Mouse (Mus musculus): Measurements from ENCODE around the gene Asb18. TPM values are rescaled to one million over a fixed set of nuclear protein-coding genes. Genes with fewer than 3 reads are reported as not detected.

The Asb18 gene
- polyA plus RNA-seq, 1 experiment: not detected

- TF ChIP-seq CTCF (IDR thresholded peaks at IDR 0.05; ENCODE audit: extremely low read depth, insufficient read length, insufficient replicate concordance, low read depth, low read length): no peak
- TF ChIP-seq POLR2A (IDR thresholded peaks at IDR 0.05; ENCODE audit: low read depth, low read length): no peak
- Histone ChIP-seq H3K27me3 (ENCODE audit: control insufficient read depth, insufficient read depth, low read length) (no peaks in the 10 kb centered on the region), H3K27ac (ENCODE audit: insufficient read depth, low read depth, low read length) (no peak overlapping the region), H3K4me3 (ENCODE audit: low read depth, low read length) (no peak overlapping the region), H3K4me1 (ENCODE audit: control insufficient read depth, insufficient read depth, insufficient read length, low read length) (no peaks in the 10 kb centered on the region), H3K36me3 (ENCODE audit: control insufficient read depth, insufficient read depth, low read length) (no peaks in the 10 kb centered on the region)
- WGBS: 65% methylated on average over 2 of the region's 2 CpGs
Observed at GRCm38 (mm10) chr1:89902236-89902635, 112.2 kb downstream of the Asb18 start.

DNA sequence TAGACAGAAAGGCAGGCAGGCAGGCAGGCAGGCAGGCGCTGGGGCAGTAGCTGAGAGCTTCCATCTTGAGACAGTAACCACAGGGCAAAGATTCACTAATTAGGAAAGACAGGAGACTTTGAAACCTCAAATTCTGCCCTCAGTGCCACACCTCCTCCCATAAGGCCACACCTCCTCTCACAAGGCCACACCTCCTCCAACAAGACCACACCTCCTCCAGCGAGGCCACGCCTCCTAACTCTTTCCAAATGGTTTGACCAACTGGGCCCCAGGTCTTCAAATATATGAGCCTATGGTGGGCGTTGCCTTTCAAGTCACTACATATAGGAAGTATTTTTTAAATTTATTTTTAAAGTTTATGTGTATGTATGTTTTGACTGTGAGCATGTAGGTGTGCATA lies 113.1 kb downstream of the Asb18 start:
- TF ChIP-seq CTCF (IDR thresholded peaks at IDR 0.05; ENCODE audit: extremely low read depth, insufficient read length, insufficient replicate concordance, low read depth, low read length) (no peak), POLR2A (IDR thresholded peaks at IDR 0.05; ENCODE audit: low read depth, low read length) (no peak)
- WGBS: 76% methylated on average over 4 of the region's 4 CpGs
- H3K4me1 ChIP-seq (ENCODE audit: control insufficient read depth, insufficient read depth, insufficient read length, low read length): no peaks in the 10 kb centered on the region
- no peaks in the 10 kb centered on the region for H3K27me3 ChIP-seq (ENCODE audit: control insufficient read depth, insufficient read depth, low read length)
- no peak overlapping the region for H3K27ac ChIP-seq (ENCODE audit: insufficient read depth, low read depth, low read length)
- H3K4me3 ChIP-seq (ENCODE audit: low read depth, low read length): no peak overlapping the region
- H3K36me3 ChIP-seq (ENCODE audit: control insufficient read depth, insufficient read depth, low read length): no peaks in the 10 kb centered on the region

Other genes with a start within 250 kb of the Asb18 start
- 0.11 TPM in 1 of 2 replicates, not detected in the other for gene Gbx2, start 83.5 kb downstream of the Asb18 start, polyA plus RNA-seq (2012; rRNA removed)
- gene Iqca, start 138.7 kb upstream of the Asb18 start, polyA plus RNA-seq (2012; rRNA removed): not detected in 2 replicates
- 21.7 and 22.5 TPM in 2 replicates for gene Ackr3, start 189.3 kb upstream of the Asb18 start, polyA plus RNA-seq (2012; rRNA removed)